Mouse (Mus musculus) liver, embryonic 14.5 days (tissue): ENCODE measurements around the gene Arhgef12.

Experiments
- CTCF ChIP-seq: IDR thresholded peaks from 2 replicates; pipeline ENCODE4 v1.5.1; 2016; ENCODE audit warnings: antibody characterized with exemption, low read depth, control low read depth
- EP300 ChIP-seq: IDR thresholded peaks from 2 replicates; pipeline ENCODE4 v1.6.1; 2016; ENCODE audit warnings: antibody characterized with exemption, low read depth

DNA sequence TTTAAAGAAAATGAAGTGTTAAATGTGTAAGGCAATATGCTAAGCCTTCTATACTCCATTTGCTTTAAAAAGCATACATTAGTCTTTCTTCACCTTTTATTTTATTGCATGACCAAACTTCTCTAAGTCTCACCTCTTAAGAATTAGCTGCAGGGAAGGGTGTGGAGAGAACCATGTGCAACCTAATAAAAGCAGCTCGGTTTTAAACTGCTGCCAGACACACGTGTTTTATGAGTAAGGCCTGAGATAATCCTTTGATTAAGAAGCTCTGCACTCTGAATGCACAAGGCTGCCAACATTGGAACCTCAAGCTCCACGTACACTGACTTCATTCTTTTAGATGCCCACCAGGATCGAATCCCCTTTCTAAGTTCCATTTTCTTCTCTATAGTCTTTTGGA lies 71.8 kb downstream of the Arhgef12 start:
- TF ChIP-seq CTCF: no peak
- TF ChIP-seq EP300: no peak
